Mouse (Mus musculus): ENCODE results near the gene Ttc28.

Gene Ttc28

DNA sequence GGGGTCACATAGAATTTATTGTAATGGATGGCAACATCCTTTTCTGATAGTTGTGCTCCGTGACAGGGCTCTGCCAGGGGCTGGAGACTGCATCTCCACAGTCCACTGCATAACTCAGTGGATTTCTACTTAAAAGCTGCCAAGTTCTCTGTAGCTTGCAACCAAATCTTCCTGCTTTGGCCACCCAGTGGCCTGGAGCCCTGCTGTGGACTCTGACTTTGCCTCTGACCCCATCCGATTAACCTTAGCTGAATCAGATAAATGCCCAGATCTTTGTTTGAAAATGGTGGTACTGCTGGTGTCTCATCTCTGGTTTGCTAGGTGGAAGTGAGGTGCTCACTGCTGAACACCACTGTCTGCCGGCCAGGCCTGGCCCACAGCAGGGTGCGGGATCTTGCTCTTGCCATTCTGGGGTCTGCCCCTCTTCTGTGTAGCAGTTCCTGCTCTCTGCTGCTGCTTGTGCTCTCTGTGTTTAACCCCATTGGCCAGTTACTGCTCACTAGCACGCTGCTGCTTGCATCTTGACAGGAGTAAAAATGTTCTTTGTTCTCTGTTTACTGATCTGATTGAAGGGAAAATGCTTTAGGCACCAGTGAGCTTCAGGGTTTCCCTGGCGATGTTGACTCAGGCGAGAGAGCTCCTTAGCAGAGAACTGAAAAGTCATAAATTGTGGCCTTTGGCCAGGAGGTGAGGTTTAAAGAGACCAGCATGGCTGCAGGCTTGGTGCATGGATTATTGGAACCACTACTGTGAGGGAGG, 219.1 kb downstream of the Ttc28 start:
- DNase-seq (ENCODE audit: low spot score): no peak

DNA sequence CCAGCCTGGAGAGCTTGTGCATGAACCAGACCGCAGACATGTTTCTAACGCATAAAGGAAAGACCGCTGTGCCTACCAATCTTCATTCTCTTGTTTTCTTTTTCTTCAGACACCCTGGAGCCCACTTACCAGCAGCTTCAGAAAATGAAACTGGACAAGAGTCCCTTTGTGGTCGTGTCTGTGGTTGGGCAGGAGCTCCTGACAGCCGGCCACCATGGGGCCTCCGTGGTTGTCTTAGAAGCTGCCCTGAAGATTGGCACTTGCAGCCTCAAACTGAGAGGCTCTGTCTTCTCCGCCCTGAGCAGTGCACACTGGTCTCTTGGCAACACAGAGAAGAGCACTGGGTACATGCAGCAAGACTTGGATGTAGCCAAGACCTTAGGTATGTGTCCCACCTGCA, 221.0 kb downstream of the Ttc28 start:
- no peak for DNase-seq (ENCODE audit: low spot score)

DNA sequence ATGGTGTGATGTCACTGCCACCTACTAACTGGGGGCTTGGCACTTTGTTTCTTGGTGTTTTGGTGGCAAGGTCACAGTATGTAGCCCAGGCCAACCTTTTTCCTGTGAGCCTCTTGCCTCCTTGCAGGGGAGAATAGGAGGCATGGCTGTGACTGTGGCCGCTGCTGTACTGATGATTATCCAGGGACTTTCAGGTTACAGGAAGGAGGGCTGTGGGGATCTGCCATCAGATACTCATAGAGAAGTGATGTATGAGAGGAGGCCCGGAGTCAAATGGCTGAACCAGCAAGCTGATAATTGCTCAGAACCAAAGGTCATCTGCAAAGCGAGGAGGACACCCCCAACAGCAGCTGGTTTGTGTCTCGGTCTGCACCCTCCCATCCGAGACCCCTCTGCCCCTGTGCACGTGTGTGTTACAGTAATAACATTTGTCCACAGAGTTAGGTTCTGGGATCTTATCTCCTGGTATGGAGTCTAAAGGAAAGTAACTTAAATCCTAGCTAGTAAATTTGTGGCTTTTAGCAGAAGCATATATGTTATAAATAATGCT, 221.9 kb downstream of the Ttc28 start:
- no peak for DNase-seq (ENCODE audit: low spot score)

DNA sequence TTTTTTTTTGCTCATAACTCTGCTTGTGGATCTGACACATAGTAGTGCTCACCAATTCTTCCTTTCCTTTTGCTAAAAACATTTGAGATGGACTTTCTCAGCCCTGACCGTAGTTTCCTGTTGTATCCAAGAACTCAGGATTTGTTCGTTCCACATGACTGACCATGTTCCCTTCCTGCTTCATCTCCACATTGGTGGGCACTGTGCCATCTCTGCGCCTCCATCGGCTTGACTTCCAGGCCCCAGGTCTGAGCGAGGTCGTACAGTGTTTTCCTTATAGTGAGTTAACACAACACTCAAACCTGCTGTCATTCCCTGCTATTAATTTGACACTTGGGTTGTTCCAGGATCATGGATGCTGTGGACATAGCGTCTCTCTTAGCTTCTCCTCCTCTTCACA, 225.2 kb downstream of the Ttc28 start:
- no peak for DNase-seq (ENCODE audit: low spot score)

DNA sequence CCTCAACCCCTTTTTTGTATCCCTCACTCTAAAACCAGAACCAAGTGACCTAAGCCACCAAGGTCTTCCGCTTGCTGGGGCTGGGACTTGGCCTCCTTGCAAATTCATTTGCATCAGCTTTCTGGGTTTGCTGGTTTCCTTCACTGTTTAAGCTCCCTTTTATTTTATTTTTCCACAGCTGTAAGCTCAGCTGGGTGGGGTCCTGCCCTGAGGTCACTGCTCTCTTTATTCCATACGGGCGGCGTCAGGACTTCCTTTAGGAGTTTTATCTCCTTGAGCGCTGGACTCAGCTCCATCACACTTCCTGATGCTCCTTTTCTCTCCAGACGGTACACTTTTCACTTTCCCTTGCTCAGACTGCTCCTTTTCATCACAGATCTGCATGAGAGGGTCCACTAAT, 231.8 kb downstream of the Ttc28 start:
- DNase-seq (ENCODE audit: low spot score): no peak

DNA sequence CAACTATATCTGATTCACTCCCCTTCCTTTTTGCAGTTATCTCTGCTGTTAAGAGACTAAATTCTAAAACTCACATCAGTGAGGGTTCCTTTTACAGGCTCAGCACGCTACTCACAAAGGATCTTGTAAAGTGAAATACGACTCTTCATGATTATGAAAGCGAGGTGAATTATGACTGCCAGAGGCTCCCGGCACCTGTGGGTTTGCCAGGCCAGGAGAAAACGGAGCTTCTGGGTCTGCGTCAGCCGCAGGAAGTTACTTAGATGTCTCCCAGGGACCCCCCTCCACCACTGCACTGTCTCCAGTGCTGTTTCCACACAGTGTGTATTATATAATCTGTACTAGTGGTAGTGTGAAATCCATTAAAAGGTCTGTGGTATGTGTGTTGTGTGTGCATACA, 233.6 kb downstream of the Ttc28 start:
- DNase-seq (ENCODE audit: low spot score): no peak

DNA sequence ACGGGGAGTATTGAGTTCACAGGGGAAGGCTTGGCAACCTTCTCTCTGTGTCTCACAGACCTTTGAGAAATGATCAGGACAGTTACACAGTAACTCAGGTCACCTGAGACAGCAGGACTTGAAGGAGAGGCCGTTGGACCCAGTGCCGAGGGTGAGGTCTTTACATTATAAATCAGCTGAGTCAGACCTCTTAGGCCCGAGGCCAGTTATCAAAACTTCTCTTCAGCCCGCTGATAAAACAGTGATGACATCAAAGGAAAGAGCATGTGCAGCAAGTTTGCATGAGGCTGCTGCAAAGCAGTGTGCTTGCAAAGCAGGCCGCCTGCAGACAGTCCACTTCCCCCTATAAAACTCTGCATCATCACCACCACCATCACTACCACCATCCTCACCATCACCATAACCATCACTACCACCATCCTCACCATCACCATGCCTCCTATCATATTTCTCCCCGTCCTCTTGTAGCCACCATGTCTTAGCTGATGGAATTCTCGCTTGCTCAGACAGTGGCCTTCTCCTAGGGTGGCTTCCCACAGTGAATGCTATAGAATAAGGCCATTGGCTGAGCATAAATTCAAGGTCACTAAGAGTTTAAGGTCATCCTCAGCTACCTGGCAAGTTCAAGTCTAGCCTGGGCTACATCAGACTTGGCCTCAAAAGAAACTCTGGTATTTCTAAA, 234.2 kb downstream of the Ttc28 start:
- DNase-seq (ENCODE audit: low spot score): no peak

DNA sequence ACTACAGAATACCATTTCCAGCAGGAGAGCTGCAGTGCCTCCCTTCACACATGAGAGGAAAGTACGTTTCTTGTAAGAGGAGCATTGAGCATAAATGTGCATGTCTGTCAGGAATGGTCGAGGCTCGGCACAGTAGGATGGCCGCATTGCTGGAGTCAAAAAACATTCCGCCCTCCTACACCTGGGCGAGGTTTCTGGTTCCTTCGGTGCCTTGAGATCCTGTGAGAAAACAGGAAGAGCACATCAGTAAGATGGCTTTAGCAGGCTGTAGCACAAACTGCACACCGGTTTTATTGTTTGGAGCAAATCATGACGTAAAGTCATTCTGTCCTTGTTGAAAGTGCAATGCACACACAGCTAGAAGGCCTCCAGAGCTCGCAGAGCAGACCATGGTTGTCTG, 235.0 kb downstream of the Ttc28 start:
- DNase-seq (ENCODE audit: low spot score): no peak

DNA sequence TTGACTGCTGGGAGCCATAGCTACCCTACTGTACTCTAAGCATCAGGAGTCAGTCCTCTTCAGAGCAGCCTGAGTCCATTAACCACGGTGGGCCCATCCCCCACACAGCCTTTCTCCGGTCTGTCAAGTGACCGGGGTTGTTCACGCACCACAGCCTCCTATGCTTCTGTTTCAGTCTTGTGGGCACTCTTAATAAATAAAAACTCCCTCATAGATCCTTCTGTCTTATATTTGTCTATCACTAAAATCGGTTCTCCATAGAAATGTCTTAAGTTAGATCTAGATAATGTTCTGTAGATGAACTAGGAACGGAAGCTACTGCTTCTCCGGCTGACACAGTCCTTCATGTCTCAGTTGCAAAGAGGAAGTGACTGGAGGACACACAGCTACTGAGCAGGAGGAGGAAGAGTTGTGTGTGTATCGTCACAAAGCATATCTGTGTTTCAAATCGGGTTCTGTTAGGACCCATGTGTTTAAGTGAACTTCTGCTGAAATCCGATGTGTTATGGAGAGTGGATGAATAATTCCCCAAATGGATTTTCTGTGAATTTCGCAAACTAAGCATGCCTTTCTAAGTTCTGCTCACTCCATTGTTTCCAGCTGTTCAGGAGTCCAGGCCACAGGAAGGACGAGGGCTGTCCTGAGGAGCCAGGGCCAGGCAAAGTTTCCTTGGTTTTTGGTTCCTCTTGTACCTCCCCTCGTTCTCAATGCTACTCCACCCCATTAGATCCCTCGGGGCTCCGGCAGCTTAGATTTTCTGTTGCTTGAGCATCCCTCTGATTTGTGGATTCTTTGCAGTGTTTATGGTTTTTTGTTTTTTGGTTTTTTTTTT, 236.1 kb downstream of the Ttc28 start:
- DNase-seq (ENCODE audit: low spot score): peak; percentile 8

DNA sequence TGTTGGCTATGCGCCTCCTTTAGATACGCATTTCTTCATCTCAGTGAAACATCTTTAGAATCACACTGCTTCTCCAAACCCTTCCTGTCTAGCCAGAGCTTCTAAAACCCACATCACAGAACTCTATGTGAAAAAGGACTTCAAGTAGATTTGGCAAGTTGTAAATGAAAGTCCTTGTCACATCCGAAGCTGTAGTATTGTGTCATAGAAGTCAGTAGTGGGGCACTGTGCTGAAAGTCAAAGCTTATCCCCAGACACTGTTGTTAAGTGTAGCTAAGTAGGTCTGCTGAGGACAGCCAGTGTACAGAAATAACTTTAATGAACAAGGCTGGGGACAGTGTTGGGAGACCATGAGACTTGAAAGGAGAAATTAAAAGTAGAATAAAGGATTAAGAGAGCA, 240.2 kb downstream of the Ttc28 start:
- DNase-seq (ENCODE audit: low spot score): no peak

DNA sequence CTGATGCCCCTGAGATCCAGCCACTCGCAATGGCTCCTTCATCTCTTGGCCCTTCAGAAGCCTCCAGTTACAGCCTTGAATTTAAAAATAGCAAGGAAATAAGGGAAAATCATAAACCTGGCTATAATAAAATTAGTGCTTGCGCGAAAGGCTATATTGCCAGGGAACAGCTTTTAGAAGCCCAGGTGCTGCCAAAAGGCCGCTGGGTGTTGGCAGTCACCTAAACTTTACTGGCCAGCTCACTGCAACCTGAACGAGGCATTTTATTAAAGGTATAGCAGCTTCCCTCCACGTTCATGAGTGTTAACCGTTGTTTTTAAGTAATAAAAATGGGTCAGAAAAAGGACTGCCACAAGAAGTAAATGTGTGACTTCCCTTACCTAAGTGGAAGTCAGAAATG, 240.7 kb downstream of the Ttc28 start:
- no peak for DNase-seq (ENCODE audit: low spot score)

DNA sequence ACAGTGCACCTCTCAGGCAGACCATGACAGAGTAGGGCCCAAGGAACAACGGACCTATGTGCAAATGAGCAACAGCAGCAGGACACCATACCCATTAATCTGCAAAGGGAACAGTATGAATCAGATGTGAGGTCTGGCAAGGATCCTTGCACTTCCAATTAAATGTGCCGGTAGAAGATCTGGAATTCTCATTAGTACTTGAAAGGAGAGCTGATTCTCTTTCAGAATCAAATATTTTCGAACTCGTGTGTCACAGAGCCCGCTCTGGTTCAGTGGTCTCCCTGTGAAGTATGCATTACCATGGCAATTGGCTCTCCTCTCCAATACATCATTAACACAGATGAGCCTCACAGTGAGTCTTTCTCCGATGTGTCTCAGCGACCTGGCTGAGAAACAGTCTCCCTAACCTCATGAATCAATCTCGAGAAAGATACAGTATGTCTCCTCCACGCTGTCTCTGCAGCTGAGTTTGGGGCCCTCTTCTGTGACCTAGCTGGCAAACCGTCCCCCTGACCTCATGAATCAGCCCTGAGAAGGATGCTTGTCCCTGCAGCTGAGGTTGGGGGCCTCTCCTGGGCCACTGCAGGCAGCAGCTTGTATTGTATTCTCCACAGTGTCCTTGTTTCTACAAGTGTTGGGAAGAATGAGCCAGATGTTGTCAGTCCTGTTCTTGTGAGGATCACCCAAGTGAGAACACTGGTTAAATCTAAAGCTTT, 241.3 kb downstream of the Ttc28 start:
- no peak for DNase-seq (ENCODE audit: low spot score)

DNA sequence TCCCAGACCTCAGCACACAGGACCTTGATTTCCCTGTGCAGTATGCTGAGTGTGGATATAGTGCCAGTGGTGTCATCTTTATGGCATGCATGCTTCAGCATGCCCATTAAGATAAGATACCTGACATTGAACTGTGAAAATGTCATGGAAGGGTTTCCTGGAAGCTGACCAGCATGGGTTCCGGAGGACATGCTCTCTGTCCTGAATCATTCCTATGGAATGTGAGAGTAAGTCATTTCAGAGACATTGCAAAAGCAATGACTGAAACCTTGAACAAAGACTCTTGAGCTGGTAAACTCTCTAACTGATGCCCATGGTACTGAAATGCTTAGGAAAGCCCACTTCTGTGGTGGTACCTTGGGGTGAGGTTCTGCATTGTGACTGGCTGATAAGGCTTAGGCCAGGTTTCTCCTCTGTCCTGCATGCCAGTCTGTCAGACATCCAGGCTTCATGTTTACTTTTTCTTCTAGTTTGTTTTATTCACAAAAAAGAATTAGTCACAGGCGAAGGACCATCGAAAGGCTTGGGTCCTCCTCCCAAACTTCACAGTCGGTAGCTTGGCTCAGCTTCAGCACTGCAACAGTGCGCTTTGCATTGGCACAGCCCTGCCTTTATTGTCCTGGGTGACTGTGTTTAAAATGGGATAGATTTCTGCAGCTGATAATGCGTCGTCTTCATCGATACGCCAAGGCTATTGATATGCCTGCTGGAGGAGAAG, 242.9 kb downstream of the Ttc28 start:
- no peak for DNase-seq (ENCODE audit: low spot score)

DNA sequence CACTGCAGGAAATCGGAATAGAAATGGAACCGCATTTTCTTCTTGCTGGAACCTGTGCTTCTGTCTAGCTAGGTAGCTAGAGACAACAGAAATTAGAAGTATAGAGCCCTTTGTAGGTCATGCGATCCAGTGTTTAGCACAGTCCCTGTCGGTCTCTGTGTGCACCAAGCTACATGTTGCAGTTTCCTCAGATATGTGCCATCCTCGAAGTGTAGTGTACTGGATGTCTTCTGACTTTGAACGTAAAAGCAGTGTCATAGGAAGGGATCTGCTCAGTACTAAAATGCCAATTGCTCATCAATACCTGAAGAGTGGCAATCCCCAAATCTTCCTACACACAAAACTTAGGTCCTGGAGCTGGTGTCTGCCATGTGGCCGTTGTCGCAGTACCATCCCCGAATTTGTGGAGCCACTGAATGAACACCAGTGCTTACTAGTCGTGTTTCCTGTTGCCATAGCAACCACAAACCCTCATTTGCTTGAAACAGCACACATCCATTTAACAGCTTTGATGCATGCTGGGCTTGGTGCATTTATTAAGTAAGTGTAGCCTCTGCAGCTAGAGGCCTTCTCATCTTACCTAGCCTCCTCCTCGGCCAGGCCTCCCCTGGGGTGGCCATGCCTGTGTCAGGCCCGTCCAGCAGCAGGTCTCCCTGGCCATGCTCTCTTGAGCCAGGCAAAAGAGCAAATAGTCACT, 243.6 kb downstream of the Ttc28 start:
- DNase-seq (ENCODE audit: low spot score): no peak

DNA sequence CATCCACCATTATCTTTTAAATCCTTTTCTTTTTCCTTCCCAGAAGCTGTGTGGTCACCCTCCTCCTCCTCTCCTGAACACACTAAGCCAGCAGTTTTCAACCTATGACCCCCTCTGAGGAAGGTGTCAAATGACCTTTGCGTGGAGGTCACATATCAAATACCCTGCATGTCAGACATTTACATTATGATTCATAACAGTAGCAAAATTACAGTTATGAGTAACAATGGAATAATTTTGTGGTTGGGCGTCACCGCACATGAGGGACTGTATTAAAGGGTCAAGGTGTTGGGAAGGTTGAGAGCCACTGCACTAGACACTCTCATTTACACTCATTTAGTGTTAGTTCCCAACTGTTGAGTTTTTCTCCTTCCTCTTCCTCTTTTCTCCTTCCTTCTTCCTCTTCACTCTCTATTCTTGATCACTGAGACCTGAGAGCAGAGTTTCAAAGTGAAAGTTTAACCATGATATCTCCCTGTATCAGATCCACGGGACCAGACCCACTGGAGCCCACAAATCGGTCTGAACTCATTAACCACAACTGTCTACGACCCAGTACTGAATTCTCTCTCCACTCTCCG, 245.1 kb downstream of the Ttc28 start:
- DNase-seq (ENCODE audit: low spot score): no peak

DNA sequence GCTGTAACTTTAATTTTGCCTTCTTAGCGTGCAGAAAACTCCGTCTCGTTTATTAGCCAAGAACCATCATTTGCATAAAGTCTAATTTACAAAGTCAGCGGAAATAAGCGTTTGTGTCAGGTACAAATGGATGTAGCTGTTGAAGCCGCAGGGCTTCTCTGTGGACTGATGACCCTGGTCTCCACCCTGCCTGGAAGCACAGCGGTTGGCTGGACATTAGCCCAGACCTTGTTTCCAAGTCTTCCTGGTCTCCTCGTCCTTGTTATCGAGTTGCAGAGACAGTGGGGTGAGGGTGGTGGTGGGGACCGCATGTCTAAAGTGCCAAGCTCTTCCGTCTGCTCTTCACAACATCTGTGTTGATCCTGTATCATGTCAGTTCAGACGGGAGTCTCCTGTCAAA, 246.1 kb downstream of the Ttc28 start:
- no peak for DNase-seq (ENCODE audit: low spot score)

DNA sequence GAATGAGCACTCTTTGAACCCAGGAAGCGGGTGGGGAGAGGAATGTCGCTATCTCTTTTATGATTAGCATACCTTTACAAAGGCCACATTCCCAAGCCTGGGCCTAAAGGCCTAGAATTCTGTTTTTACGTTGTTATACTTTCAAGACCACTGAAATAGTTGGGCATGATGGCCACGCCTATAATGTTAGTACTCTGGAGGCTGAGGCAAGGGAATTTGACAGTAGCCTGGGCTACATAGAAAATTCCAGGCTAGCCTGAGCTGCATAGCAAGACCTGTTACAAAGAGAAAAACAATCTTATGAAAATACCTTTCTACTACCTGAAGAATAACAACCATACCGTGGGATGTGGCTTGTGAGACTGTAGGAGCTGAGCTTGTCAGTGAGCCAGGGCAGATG, 248.2 kb downstream of the Ttc28 start:
- no peak for DNase-seq (ENCODE audit: low spot score)

DNA sequence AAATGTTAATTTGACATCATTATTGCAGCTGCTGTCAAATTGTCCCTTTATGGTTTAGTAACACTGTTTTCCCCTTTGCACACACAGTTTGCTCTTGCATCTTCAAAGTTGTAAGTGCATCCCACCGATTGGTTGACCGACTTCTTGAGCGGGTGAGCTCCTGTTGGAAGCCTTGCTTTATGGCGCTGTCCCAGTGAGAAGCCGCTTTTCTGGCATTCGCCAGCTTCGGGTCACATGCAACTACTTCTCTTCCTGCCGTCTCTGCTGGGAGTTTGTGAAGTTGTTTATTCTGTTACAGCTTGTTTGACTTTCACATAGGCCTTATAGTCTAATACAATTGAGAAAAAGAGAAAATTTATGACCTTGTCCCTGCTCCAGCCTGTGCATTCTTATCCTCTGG, 250.5 kb downstream of the Ttc28 start:
- no peak for DNase-seq (ENCODE audit: low spot score)

DNA sequence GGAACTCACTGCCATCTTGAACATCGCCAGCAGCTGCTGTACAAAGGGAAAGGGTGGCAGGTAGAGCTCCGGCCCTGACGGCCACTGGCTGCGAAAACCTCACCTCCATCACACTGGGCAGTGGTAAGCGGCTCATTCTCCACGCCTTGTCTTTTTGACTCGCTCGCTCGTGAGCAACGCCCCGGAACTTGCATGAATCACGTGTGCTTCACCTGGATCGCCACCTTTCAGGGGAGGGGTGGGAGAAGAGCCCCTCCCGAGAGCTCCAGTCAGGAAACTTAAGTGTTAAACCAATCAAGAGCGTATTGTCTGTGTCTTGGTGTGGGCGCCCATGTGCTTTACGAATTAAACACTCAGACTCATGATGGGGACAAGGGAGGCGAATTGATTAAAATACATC, 252.0 kb downstream of the Ttc28 start:
- no peak for DNase-seq (ENCODE audit: low spot score)

DNA sequence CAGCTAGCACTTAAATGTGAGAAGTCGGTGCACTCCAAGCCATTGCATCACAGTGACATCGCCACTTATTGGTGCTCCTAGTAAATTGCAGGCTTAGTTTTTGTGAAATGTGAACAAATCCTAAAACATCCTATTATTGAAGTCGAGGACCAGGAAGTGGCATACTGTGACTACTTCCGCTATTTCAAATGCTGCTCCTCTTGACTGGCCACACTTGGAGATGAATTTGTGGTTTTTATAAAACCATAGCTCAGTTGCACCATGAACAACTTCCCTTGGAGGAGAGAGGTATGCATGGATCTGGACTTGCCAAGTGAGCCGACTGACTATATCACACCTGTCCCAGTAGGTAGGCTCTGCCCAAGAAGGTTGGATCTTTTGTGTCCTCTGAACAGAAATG, 253.5 kb downstream of the Ttc28 start:
- DNase-seq (ENCODE audit: low spot score): no peak

All from spleen, adult 12 weeks (tissue).